Mouse (Mus musculus) hindbrain, embryonic 14.5 days (tissue): Measurements from ENCODE around the gene Dlec1. TPM values are rescaled to one million over a fixed set of nuclear protein-coding genes. Genes with fewer than 3 reads are reported as not detected.

Experiments
- ATAC-seq: fragments of 200-750 bp; cut with Nextera tagmentation; 2 replicates; pipeline ENCODE4 v1.8.0; 2017; ENCODE audit warnings: moderate number of reproducible peaks, mild to moderate bottlenecking, moderate TSS enrichment, moderate library complexity; ENCODE audit not compliant: low FRiP score
- DNase-seq: peaks from one replicate; pipeline ENCODE4 v3.0.0-alpha.2; 2015; ENCODE audit warnings: low spot score
- H3K27ac ChIP-seq: fragments of 300-500 bp; sonication (generic); 2 replicates; pipeline ENCODE4 v1.5.1; 2014; ENCODE audit warnings: mild to moderate bottlenecking, moderate library complexity
- H3K27me3 ChIP-seq: fragments of 300-500 bp; sonication (generic); 2 replicates; pipeline ENCODE4 v1.6.1; 2014; ENCODE audit warnings: mild to moderate bottlenecking, low read length, mixed read lengths; ENCODE audit not compliant: control insufficient read depth, insufficient read depth
- H3K36me3 ChIP-seq: fragments of 300-500 bp; sonication (generic); replicated peaks from 2 replicates; pipeline ENCODE4 v1.6.1; 2014; ENCODE audit not compliant: control insufficient read depth, insufficient read depth
- H3K4me1 ChIP-seq: fragments of 300-500 bp; sonication (generic); replicated peaks from 2 replicates; pipeline ENCODE4 v1.6.1; 2014; ENCODE audit warnings: antibody characterized with exemption, low read length, mixed read lengths; ENCODE audit not compliant: control insufficient read depth, insufficient read depth
- H3K4me2 ChIP-seq: fragments of 300-500 bp; sonication (generic); replicated peaks from 2 replicates; pipeline ENCODE4 v1.6.1; 2014; ENCODE audit warnings: mild to moderate bottlenecking, moderate library complexity
- H3K4me3 ChIP-seq: fragments of 300-500 bp; sonication (generic); replicated peaks from 2 replicates; pipeline ENCODE4 v1.5.1; 2014; ENCODE audit warnings: mild to moderate bottlenecking, low read length
- H3K9ac ChIP-seq: fragments of 300-500 bp; sonication (generic); 2 replicates; pipeline ENCODE4 v1.6.1; 2014
- H3K9me3 ChIP-seq: fragments of 300-500 bp; sonication (generic); 2 replicates; pipeline ENCODE4 v1.6.1; 2016; ENCODE audit warnings: low read length; ENCODE audit not compliant: control insufficient read depth
- WGBS: fragments of 180-500 bp; shearing (Covaris S2); extraction: QIAGEN DNeasy Blood & Tissue Kit; methylation state at CpG from one replicate; pipeline ENCODE4 v1.1.7; 2014; 5-methylcytosine and 5-hydroxymethylcytosine counted together
- polyA plus RNA-seq: library from polyadenylated mRNA; unstranded; fragments of >200 nt; fragmentation: Nextera tagmentation; extraction: Ambion mirVana; gene quantifications from 2 replicates; pipeline ENCODE4 v1.2.1, GENCODE M21; 2014

Dlec1 gene
- polyA plus RNA-seq, 1 experiment from 2014 or later: 1.7 TPM

DNA sequence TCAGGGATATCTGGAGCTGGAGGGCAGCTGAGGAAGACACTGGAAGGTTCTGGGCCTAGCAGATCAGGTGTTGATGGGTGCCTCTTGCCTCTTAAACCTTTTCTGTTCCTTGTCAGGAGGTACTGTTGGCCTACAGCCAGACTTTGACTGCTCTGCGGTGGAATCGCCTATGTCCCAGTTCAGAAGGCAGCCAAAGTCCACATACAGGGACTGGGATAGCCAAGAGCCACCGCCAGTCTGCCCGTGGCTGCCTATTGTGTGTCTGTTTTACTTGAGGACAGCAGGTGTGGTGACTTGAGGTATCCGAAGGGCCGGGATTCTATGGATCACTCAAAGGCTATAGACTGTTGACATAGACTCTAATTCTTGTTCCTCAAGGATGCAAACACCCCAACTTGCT, 63.3 kb downstream of the Dlec1 start:
- no peaks in the 10 kb centered on the region for H3K36me3 ChIP-seq
- H3K4me2 ChIP-seq: no peak overlapping the region
- no peak for ATAC-seq
- WGBS: 95% methylated on average over 6 of the region's 6 CpGs
- no peaks in the 10 kb centered on the region for H3K9me3 ChIP-seq
- H3K27me3 ChIP-seq: no peaks in the 10 kb centered on the region
- no peak overlapping the region for H3K27ac ChIP-seq
- no peak overlapping the region for H3K9ac ChIP-seq
- DNase-seq: no peak
- H3K4me1 ChIP-seq: no peaks in the 10 kb centered on the region
- no peak overlapping the region for H3K4me3 ChIP-seq

- no peak overlapping the region for H3K4me3 ChIP-seq
- no peaks in the 10 kb centered on the region for H3K27me3 ChIP-seq
- DNase-seq (no peak), ATAC-seq (no peak)
- no peak overlapping the region for H3K27ac ChIP-seq
- H3K4me1 ChIP-seq: no peaks in the 10 kb centered on the region
- 93% methylated on average over 2 of the region's 2 CpGs for WGBS
- no peak overlapping the region for H3K4me2 ChIP-seq
- no peaks in the 10 kb centered on the region for H3K9me3 ChIP-seq
- no peak overlapping the region for H3K9ac ChIP-seq
- no peaks in the 10 kb centered on the region for H3K36me3 ChIP-seq
Measured at GRCm38 (mm10) chr9:119167608-119168007, 65.3 kb downstream of the Dlec1 start.

DNA sequence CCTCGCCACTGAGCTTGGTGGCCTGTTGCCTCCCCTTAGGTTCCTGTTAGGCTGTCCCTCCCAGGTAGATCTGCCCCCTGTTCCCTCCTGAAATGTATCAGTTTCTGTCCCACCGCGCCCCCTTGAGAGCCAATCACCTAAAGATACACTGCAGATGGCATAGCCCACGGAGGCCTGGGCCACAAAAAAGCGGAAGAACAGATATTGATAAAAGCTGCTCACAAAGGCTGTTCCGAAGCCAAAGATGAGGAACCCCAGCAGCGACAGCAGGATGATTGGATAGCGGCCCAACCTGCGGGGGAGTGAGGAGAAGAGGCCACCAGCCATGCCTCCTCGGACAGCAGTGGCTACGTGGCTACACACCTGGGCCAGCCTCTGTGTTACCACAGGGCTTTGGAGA, 77.0 kb downstream of the Dlec1 start:
- ATAC-seq (no peak), DNase-seq (no peak)
- Histone ChIP-seq H3K27me3 (no peaks in the 10 kb centered on the region), H3K4me2 (no peak overlapping the region), H3K36me3 (no peaks in the 10 kb centered on the region), H3K4me1 (no peaks in the 10 kb centered on the region), H3K9ac (no peak overlapping the region), H3K9me3 (no peaks in the 10 kb centered on the region), H3K27ac (no peak overlapping the region), H3K4me3 (no peak overlapping the region)
- WGBS: 93% methylated on average over 11 of the region's 11 CpGs

DNA sequence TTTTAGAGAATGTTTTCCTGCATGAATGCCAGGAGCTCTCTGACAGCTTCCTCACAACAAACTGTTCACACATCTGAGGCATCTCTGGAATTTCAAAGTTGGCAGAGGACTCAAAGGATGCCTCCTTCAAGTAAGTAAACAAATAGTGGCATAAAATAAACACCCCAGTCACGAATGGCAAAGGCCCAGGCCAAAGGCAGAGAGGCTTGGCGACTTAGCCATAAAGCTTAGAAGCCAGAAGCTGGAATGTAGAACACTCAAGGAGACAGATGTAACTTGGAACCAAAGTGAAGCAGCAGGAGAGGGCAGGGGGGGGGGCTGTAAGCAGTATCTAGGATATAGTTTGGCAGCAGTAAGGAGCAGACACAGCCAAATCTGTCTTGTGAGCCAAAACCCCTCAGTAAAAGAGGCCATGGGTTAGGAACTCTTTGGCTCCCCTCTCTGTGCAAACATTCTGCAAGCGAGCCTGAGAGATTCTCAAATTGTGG, 79.0 kb downstream of the Dlec1 start:
- 45% methylated on average over 3 of the region's 3 CpGs for WGBS
- Histone ChIP-seq H3K27me3 (no peaks in the 10 kb centered on the region), H3K4me1 (no peaks in the 10 kb centered on the region), H3K4me3 (no peak overlapping the region), H3K4me2 (no peak overlapping the region), H3K36me3 (no peaks in the 10 kb centered on the region), H3K9ac (no peak overlapping the region), H3K27ac (no peak overlapping the region), H3K9me3 (no peaks in the 10 kb centered on the region)
- DNase-seq (peak; percentile 25), ATAC-seq (peak; percentile 65; the same call in 1 of the 2 replicates)

DNA sequence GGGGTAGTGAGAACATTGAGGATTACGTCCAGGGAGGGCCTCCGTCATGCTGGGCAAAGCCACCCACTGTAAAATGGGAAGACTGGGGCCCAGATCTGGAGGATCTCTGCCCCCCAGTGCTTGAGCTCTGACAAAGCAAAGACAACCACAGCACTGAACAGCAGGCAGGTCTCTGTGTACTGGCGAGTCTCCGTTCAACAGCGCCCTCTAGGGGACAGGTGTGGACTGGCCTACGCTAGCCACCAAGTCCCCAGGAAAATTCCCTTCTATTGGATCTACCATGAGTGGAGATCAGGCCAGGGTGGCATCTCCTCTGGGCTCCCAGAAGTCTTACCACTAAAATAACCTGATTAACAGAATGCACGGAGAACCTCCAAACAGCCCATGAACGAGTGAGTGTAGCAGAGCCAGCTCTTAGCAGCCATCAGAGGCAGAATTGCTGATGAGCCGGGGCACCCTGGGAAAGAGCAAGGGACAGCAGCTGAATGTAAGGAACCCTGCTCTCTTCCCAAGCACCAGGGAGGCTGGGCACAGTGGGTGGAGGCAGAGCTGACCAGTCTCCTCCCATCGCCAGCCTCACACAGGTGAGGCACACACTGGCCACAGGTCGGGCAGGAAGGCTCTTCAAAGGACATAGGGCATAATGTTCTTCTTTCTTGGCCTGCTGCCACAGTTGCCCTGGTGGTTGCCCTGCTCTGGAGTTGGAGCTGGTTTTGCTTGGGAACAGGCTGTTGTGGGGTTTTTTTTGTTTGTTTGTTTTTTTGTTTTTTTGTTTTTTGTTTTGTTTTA, 90.1 kb downstream of the Dlec1 start:
- 38% methylated on average over 11 of the region's 11 CpGs for WGBS
- ATAC-seq: no peak
- no peak overlapping the region for H3K27ac ChIP-seq

More for the DNA sequence above, 90.1 kb downstream of the Dlec1 start:
- no peaks in the 10 kb centered on the region for H3K9me3 ChIP-seq
- no peak overlapping the region for H3K4me3 ChIP-seq
- no peak overlapping the region for H3K4me2 ChIP-seq
- H3K9ac ChIP-seq: no peak overlapping the region
- no peaks in the 10 kb centered on the region for H3K27me3 ChIP-seq
- no peaks in the 10 kb centered on the region for H3K4me1 ChIP-seq
- no peaks in the 10 kb centered on the region for H3K36me3 ChIP-seq
- DNase-seq: peak; percentile 40

Other genes with a start within 250 kb of the Dlec1 start
- gene Ctdspl, start 176.0 kb upstream of the Dlec1 start, polyA plus RNA-seq: 7.5 and 7.7 TPM in 2 replicates
- 3.1 and 4.4 TPM in 2 replicates for gene Vill, start 49.7 kb upstream of the Dlec1 start, polyA plus RNA-seq
- 15.9 and 16.7 TPM in 2 replicates for gene Plcd1, start 9.0 kb upstream of the Dlec1 start, polyA plus RNA-seq
- 2.2 and 3.9 TPM in 2 replicates for gene Acaa1b, start 54.6 kb downstream of the Dlec1 start, polyA plus RNA-seq
- gene Gm47289, start 56.7 kb downstream of the Dlec1 start, polyA plus RNA-seq: not detected in 2 replicates
- gene Slc22a13, start 106.6 kb downstream of the Dlec1 start, polyA plus RNA-seq: not detected in 2 replicates
- 16.1 and 16.3 TPM in 2 replicates for gene Oxsr1, start 219.9 kb downstream of the Dlec1 start, polyA plus RNA-seq
- gene Acaa1a, start 237.2 kb downstream of the Dlec1 start, polyA plus RNA-seq: 94.0 and 101 TPM in 2 replicates
- 7.1 and 8.0 TPM in 2 replicates for gene Myd88, start 238.9 kb downstream of the Dlec1 start, polyA plus RNA-seq